Mouse (Mus musculus) kidney, adult 2 months (tissue): Measurements from ENCODE around the gene Celf2. TPM values are rescaled to one million over a fixed set of nuclear protein-coding genes. Genes with fewer than 3 reads are reported as not detected.
A peak's percentile ranks its signal among the peaks of the same experiment; 100 is the strongest.

ENCODE experiments used
- DNase-seq: peaks from one replicate; pipeline ENCODE4 v3.0.0; 2021
- H3K27ac ChIP-seq: fragments of 200-500 bp; 2 replicates; pipeline ENCODE4 v1.5.1; 2012; ENCODE audit warnings: low read depth, low read length, control low read depth, inconsistent platforms; ENCODE audit not compliant: insufficient read depth
- H3K27me3 ChIP-seq: fragments of 200-500 bp; replicated peaks from 2 replicates; pipeline ENCODE4 v1.6.1; 2012; ENCODE audit warnings: mild to moderate bottlenecking, moderate library complexity, low read length, inconsistent platforms; ENCODE audit not compliant: control insufficient read depth, insufficient read depth
- H3K36me3 ChIP-seq: fragments of 200-500 bp; 2 replicates; pipeline ENCODE4 v1.6.1; 2012; ENCODE audit warnings: mild to moderate bottlenecking, moderate library complexity, low read length, inconsistent platforms; ENCODE audit not compliant: control insufficient read depth, insufficient read depth
- H3K4me1 ChIP-seq: fragments of 200-500 bp; 2 replicates; pipeline ENCODE4 v1.6.1; 2011; ENCODE audit warnings: low read length; ENCODE audit not compliant: control insufficient read depth, insufficient read depth
- H3K4me3 ChIP-seq: fragments of 200-500 bp; 2 replicates; pipeline ENCODE4 v1.5.1; 2011; ENCODE audit warnings: mild to moderate bottlenecking, low read depth, low read length, control low read depth; ENCODE audit not compliant: insufficient read depth
- CTCF ChIP-seq: fragments of 200-500 bp; conservative IDR thresholded peaks from 2 replicates; pipeline ENCODE4 v1.5.1; 2011; ENCODE audit warnings: low read depth, mild to moderate bottlenecking, control low read depth, low read length, moderate library complexity, mixed read lengths; ENCODE audit not compliant: insufficient read depth, insufficient read length
- POLR2A ChIP-seq: fragments of 200-500 bp; IDR thresholded peaks from one replicate; pipeline ENCODE4 v1.6.1; 2011; ENCODE audit warnings: low read depth, low read length, control low read depth
- WGBS: fragments of 180-500 bp; shearing (Covaris S2); methylation state at CpG from one replicate; pipeline ENCODE4 v1.1.7; 2018; 5-methylcytosine and 5-hydroxymethylcytosine counted together
- polyA plus RNA-seq: library from polyadenylated mRNA; depleted of rRNA; stranded (reverse); fragments of >200 nt; gene quantifications from 2 replicates; pipeline ENCODE4 v1.2.3, GENCODE M21; 2012

The Celf2 gene
- polyA plus RNA-seq, 1 experiment, result 11.5 TPM

- WGBS, result 49% methylated on average over 2 of the region's 2 CpGs
- Histone ChIP-seq H3K27me3 (no peaks in the 10 kb centered on the region), H3K27ac (no peak overlapping the region), H3K4me3 (no peak overlapping the region), H3K4me1 (no peaks in the 10 kb centered on the region), H3K36me3 (no peaks in the 10 kb centered on the region)
- no peak for TF ChIP-seq CTCF
- TF ChIP-seq POLR2A, result no peak
- no peak for DNase-seq
Observed at GRCm38 (mm10) chr2:6942635-6943390, 566.5 kb downstream of the Celf2 start.

DNA sequence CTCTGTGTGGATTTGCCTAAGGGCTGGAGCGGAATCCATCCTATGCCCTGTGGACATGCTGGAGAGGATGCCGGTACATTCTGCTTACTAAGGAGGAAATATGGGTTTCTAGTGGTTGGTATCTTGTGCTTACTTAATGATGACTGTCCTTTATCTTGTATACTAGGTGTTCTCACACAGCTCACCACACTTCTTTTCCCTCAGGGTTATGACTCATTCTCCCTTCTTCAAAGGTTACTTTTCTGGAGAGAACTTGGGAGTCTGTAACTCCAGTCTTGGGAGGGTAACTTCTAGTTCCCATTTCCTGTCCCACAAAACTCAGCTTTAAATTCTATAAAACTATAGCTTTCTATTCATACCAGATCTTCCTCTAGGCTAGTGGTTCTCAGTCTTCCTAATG is 570.2 kb downstream of the Celf2 start:
- WGBS, result 95% methylated on average over 2 of the region's 2 CpGs
- H3K27me3 ChIP-seq, result no peaks in the 10 kb centered on the region
- H3K36me3 ChIP-seq, result no peaks in the 10 kb centered on the region
- no peaks in the 10 kb centered on the region for H3K4me1 ChIP-seq
- no peak overlapping the region for H3K27ac ChIP-seq
- no peak for DNase-seq
- H3K4me3 ChIP-seq, result no peak overlapping the region
- TF ChIP-seq POLR2A (no peak), CTCF (no peak)

DNA sequence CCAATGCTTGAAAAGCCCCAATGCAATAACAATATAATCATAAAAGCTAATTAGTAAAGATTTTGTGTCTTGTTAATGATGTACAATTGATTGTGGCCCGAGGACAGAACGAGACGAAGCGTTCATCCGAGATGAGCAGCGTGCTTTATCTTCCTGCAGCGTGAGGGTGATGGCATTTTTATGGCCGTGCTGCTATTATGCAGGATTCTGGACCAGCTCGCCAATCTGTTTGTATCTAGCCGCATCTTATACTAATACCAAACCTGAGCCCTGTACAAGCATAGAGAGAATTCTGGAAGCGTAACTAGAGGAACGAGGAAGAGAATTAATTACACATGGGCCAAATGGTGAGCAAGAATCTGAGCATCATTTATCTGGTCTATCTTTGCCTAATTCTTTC is 576.2 kb downstream of the Celf2 start:
- Histone ChIP-seq H3K4me3 (no peak overlapping the region), H3K27ac (no peak overlapping the region), H3K4me1 (no peaks in the 10 kb centered on the region), H3K36me3 (no peaks in the 10 kb centered on the region), H3K27me3 (no peaks in the 10 kb centered on the region)
- DNase-seq, result no peak
- 41% methylated on average over 12 of the region's 12 CpGs for WGBS
- TF ChIP-seq CTCF (no peak), POLR2A (no peak)

DNA sequence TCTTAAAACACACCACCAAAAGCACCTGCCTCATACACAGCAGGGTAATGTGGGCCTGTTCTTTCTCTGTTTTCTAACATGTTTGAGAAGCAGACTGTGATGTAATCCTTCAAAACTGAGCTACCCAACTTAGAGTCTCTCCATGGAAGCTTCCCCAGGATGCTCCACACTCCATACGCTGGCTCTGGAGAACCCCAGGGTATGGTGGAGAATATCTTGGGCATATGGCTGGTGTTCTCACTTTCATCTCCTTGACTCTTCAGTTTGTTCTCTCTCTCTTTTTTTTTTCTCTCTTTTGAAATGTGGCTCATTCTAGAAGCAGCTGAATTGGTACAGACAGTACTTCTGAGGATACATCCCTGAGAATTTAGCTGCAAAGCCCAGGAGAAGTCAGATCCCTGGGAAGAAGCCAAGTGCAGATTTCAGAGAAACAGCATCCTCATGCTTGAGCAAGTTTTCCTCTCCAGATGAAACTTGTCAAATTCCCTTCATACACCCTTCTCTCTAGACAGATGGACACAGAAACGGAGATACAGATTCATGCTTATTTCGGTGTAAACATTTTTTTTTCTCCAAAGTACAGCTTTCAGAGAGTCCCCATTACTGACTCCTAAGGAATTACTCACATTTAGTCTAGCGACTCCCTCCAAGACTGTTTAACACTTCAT is 581.5 kb downstream of the Celf2 start:
- Histone ChIP-seq H3K36me3 (no peaks in the 10 kb centered on the region), H3K4me3 (no peak overlapping the region), H3K27ac (no peak overlapping the region), H3K27me3 (no peaks in the 10 kb centered on the region), H3K4me1 (no peaks in the 10 kb centered on the region)
- TF ChIP-seq CTCF (no peak), POLR2A (no peak)
- 83% methylated on average over 4 of the region's 4 CpGs for WGBS
- DNase-seq, result no peak

GRCm38 (mm10) chr2:6925505-6925904 is 583.9 kb downstream of the Celf2 start:
- Histone ChIP-seq H3K4me3 (no peak overlapping the region), H3K36me3 (no peaks in the 10 kb centered on the region), H3K4me1 (no peaks in the 10 kb centered on the region), H3K27ac (no peak overlapping the region), H3K27me3 (no peaks in the 10 kb centered on the region)
- DNase-seq, result no peak
- TF ChIP-seq POLR2A (no peak), CTCF (no peak)
- 92% methylated on average over 5 of the region's 5 CpGs for WGBS

GRCm38 (mm10) chr2:6923738-6924474 is 585.5 kb downstream of the Celf2 start:
- Histone ChIP-seq H3K4me1 (no peaks in the 10 kb centered on the region), H3K4me3 (no peak overlapping the region), H3K36me3 (no peaks in the 10 kb centered on the region), H3K27me3 (no peaks in the 10 kb centered on the region; the same call in 1 of the 2 replicates), H3K27ac (no peak overlapping the region)
- 40% methylated on average over 15 of the region's 15 CpGs for WGBS
- no peak for TF ChIP-seq CTCF
- TF ChIP-seq POLR2A, result no peak
- DNase-seq, result peak; percentile 6

DNA sequence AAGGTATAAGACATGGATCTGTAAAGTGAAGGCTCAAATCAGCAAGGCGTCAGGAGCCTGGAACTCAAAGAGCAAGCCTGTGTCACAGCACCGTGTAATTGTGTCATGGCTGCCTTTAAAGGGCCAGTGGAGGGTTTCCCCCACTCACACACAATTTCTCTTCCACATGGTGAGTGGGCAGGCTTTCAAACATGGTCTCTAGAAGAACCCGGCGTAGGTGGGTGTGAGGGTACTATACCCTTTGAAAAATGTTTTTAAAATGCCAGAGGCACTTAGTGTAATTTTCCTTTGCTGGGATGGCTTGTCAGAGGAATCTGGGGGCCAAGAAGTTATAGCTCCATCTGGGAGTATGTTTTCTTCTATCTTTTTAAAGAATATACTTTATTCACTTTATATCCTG is 594.0 kb downstream of the Celf2 start:
- Histone ChIP-seq H3K4me1 (no peaks in the 10 kb centered on the region), H3K4me3 (no peak overlapping the region), H3K27ac (no peak overlapping the region), H3K36me3 (no peaks in the 10 kb centered on the region), H3K27me3 (no peaks in the 10 kb centered on the region; the same call in 1 of the 2 replicates)
- DNase-seq, result no peak
- 86% methylated on average over 4 of the region's 4 CpGs for WGBS
- TF ChIP-seq POLR2A (no peak), CTCF (no peak)
